Mouse (Mus musculus): ENCODE measurements at regions not wholly inside any gene's neighbourhood (a gene's known extent, or its start where the extent isn't known, plus 50 kb on each side); places are given as distances from the start of the nearest gene placed in this dataset.

GRCm38 (mm10) chr11:17630172-17630553 lies 323.5 kb downstream of the Etaa1 start:
- Histone ChIP-seq H3K36me3 (ENCODE audit: control insufficient read depth, insufficient read depth, low read length) (no peaks in the 10 kb centered on the region), H3K4me1 (ENCODE audit: control insufficient read depth, insufficient read depth, low read length) (no peaks in the 10 kb centered on the region), H3K9me3 (ENCODE audit: control insufficient read depth, low read length) (no peaks in the 10 kb centered on the region), H3K4me3 (ENCODE audit: low read depth, low read length) (no peak overlapping the region), H3K9ac (ENCODE audit: low read length) (no peak overlapping the region), H3K27ac (replicated peaks; ENCODE audit: low read depth, low read length) (no peak overlapping the region), H3K27me3 (ENCODE audit: control insufficient read depth, insufficient read depth, low read length) (no peaks in the 10 kb centered on the region), H3K4me2 (ENCODE audit: low read depth, severe bottlenecking) (no peak overlapping the region)
- DNase-seq (ENCODE audit: low spot score) (no peak), ATAC-seq (ENCODE audit: insufficient number of reproducible peaks, low FRiP score, low TSS enrichment, low read depth) (no peak)
- no CpG with 5 or more reads among the region's 1 CpGs for WGBS

DNA sequence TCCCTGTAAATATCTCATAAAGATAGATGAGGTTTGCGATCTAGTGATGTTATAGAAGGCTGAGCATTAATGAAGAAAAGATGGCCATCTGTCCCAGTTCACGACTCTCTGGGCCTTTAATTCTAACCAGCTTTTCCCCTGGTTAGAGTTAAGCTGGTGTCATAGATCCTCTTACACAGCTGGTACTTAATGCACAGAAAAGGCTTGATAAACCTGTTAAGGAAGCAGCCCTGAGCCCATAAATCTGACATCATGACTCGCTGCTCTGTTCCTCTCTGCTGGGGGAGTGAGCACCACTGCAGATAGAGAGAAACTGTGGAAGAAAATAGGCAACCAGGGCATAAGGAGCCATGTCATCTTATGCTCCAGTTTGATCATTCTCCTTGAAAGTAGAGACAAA lies 316.5 kb downstream of the Etaa1 start:
- WGBS = 8% methylated on average over 3 of the region's 3 CpGs
- Histone ChIP-seq H3K36me3 (ENCODE audit: control insufficient read depth, insufficient read depth, low read length) (no peaks in the 10 kb centered on the region), H3K4me2 (ENCODE audit: low read depth, severe bottlenecking) (no peak overlapping the region), H3K27ac (replicated peaks; ENCODE audit: low read depth, low read length) (no peak overlapping the region), H3K27me3 (ENCODE audit: control insufficient read depth, insufficient read depth, low read length) (no peaks in the 10 kb centered on the region), H3K9me3 (ENCODE audit: control insufficient read depth, low read length) (no peaks in the 10 kb centered on the region), H3K4me3 (ENCODE audit: low read depth, low read length) (no peak overlapping the region), H3K9ac (ENCODE audit: low read length) (no peak overlapping the region), H3K4me1 (ENCODE audit: control insufficient read depth, insufficient read depth, low read length) (no peaks in the 10 kb centered on the region)
- DNase-seq (ENCODE audit: low spot score) (no peak), ATAC-seq (ENCODE audit: insufficient number of reproducible peaks, low FRiP score, low TSS enrichment, low read depth) (no peak)

GRCm38 (mm10) chr11:17639922-17640321 lies 313.8 kb downstream of the Etaa1 start:
- no peak overlapping the region for H3K4me2 ChIP-seq (ENCODE audit: low read depth, severe bottlenecking)
- no peak overlapping the region for H3K27ac ChIP-seq (replicated peaks; ENCODE audit: low read depth, low read length)
- 74% methylated on average over 7 of the region's 7 CpGs for WGBS
- no peak overlapping the region for H3K4me3 ChIP-seq (ENCODE audit: low read depth, low read length)
- no peaks in the 10 kb centered on the region for H3K36me3 ChIP-seq (ENCODE audit: control insufficient read depth, insufficient read depth, low read length)
- H3K9me3 ChIP-seq (ENCODE audit: control insufficient read depth, low read length) = no peaks in the 10 kb centered on the region
- no peak for ATAC-seq (ENCODE audit: insufficient number of reproducible peaks, low FRiP score, low TSS enrichment, low read depth)
- H3K4me1 ChIP-seq (ENCODE audit: control insufficient read depth, insufficient read depth, low read length) = no peaks in the 10 kb centered on the region
- DNase-seq (ENCODE audit: low spot score) = no peak
- no peaks in the 10 kb centered on the region for H3K27me3 ChIP-seq (ENCODE audit: control insufficient read depth, insufficient read depth, low read length)
- H3K9ac ChIP-seq (ENCODE audit: low read length) = no peak overlapping the region

DNA sequence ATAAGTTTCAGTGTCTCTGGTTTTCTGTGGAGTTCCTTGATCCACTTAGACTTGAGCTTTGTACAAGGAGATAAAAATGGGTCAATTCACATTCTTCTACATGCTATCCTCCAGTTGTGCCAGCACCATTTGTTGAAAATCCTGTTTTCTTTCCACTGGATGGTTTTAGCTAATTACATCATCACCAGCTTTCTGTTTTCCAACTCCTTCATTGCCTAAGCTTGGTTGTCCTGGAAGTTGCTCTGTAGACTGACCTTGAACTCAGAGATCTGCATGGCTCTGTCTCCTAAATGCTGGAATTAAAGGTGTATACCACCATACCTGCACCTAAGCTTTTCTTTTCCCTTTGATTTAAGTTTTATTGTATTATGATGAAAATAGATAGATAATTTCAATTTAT lies 306.2 kb downstream of the Etaa1 start:
- H3K36me3 ChIP-seq (ENCODE audit: control insufficient read depth, insufficient read depth, low read length) = no peaks in the 10 kb centered on the region
- no peaks in the 10 kb centered on the region for H3K9me3 ChIP-seq (ENCODE audit: control insufficient read depth, low read length)
- no peak overlapping the region for H3K4me3 ChIP-seq (ENCODE audit: low read depth, low read length)
- no peak for ATAC-seq (ENCODE audit: insufficient number of reproducible peaks, low FRiP score, low TSS enrichment, low read depth)
- H3K4me2 ChIP-seq (ENCODE audit: low read depth, severe bottlenecking) = no peak overlapping the region
- H3K4me1 ChIP-seq (ENCODE audit: control insufficient read depth, insufficient read depth, low read length) = no peaks in the 10 kb centered on the region
- no peak overlapping the region for H3K9ac ChIP-seq (ENCODE audit: low read length)
- DNase-seq (ENCODE audit: low spot score) = no peak
- H3K27me3 ChIP-seq (ENCODE audit: control insufficient read depth, insufficient read depth, low read length) = no peaks in the 10 kb centered on the region
- H3K27ac ChIP-seq (replicated peaks; ENCODE audit: low read depth, low read length) = no peak overlapping the region

GRCm38 (mm10) chr11:17651389-17652156 lies 302.1 kb downstream of the Etaa1 start:
- no peak for ATAC-seq (ENCODE audit: insufficient number of reproducible peaks, low FRiP score, low TSS enrichment, low read depth)
- H3K36me3 ChIP-seq (ENCODE audit: control insufficient read depth, insufficient read depth, low read length) = no peaks in the 10 kb centered on the region
- H3K9me3 ChIP-seq (ENCODE audit: control insufficient read depth, low read length) = no peaks in the 10 kb centered on the region
- no peak overlapping the region for H3K4me2 ChIP-seq (ENCODE audit: low read depth, severe bottlenecking)
- no peaks in the 10 kb centered on the region for H3K27me3 ChIP-seq (ENCODE audit: control insufficient read depth, insufficient read depth, low read length)
- 76% methylated on average over 4 of the region's 4 CpGs for WGBS
- no peak for DNase-seq (ENCODE audit: low spot score)
- H3K9ac ChIP-seq (ENCODE audit: low read length) = no peak overlapping the region
- no peak overlapping the region for H3K27ac ChIP-seq (replicated peaks; ENCODE audit: low read depth, low read length)
- no peaks in the 10 kb centered on the region for H3K4me1 ChIP-seq (ENCODE audit: control insufficient read depth, insufficient read depth, low read length)
- H3K4me3 ChIP-seq (ENCODE audit: low read depth, low read length) = no peak overlapping the region

DNA sequence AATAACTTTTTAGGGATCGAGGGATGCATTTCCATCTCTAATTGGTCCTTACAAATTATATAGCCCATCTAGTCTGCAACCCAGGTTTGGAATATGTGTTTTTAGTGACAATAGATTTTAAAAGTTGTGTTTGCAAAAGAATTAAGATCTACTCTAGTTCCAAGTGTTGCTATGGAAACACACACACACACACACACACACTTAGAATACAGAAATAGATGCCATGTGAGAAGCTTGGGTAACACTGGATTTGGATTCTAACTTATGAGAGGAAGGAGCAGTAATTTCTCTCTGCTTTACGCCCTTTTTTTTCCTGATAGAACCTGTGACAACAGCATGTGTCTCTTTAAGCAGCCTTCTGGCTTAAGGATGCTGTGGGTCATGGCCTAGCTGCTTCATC lies 297.8 kb downstream of the Etaa1 start:
- Histone ChIP-seq H3K27me3 (ENCODE audit: control insufficient read depth, insufficient read depth, low read length) (no peaks in the 10 kb centered on the region), H3K9ac (ENCODE audit: low read length) (no peak overlapping the region), H3K4me3 (ENCODE audit: low read depth, low read length) (no peak overlapping the region), H3K27ac (replicated peaks; ENCODE audit: low read depth, low read length) (no peak overlapping the region), H3K4me2 (ENCODE audit: low read depth, severe bottlenecking) (no peak overlapping the region), H3K9me3 (ENCODE audit: control insufficient read depth, low read length) (no peaks in the 10 kb centered on the region), H3K4me1 (ENCODE audit: control insufficient read depth, insufficient read depth, low read length) (no peaks in the 10 kb centered on the region), H3K36me3 (ENCODE audit: control insufficient read depth, insufficient read depth, low read length) (no peaks in the 10 kb centered on the region)
- WGBS = 92% methylated on average over 2 of the region's 2 CpGs
- DNase-seq (ENCODE audit: low spot score) (no peak), ATAC-seq (ENCODE audit: insufficient number of reproducible peaks, low FRiP score, low TSS enrichment, low read depth) (no peak)

DNA sequence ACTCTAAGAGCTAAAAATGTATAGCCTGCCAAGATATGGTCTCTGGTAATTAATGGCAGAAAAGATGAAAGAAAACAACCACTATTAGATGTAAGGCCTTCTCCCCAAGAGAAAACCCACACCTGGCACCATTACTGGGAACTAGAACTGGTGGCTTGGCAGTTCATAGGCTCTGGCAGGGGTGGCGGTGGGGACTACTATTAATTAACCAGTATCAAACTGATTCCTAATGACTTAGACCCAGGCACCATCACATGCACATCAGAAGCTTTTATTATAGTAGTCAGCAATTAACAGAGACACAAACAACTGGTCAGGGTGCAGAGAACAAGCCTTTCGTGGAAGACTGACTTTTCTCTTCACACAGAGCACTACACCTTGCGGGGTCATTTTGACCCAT lies 296.0 kb downstream of the Etaa1 start:
- H3K36me3 ChIP-seq (ENCODE audit: control insufficient read depth, insufficient read depth, low read length) = no peaks in the 10 kb centered on the region
- H3K27ac ChIP-seq (replicated peaks; ENCODE audit: low read depth, low read length) = no peak overlapping the region
- H3K9ac ChIP-seq (ENCODE audit: low read length) = no peak overlapping the region
- DNase-seq (ENCODE audit: low spot score) = no peak
- H3K4me1 ChIP-seq (ENCODE audit: control insufficient read depth, insufficient read depth, low read length) = no peaks in the 10 kb centered on the region
- no peak overlapping the region for H3K4me2 ChIP-seq (ENCODE audit: low read depth, severe bottlenecking)
- no peaks in the 10 kb centered on the region for H3K27me3 ChIP-seq (ENCODE audit: control insufficient read depth, insufficient read depth, low read length)
- no peak for ATAC-seq (ENCODE audit: insufficient number of reproducible peaks, low FRiP score, low TSS enrichment, low read depth)
- WGBS = 85% methylated on average over 3 of the region's 3 CpGs
- H3K4me3 ChIP-seq (ENCODE audit: low read depth, low read length) = no peak overlapping the region
- no peaks in the 10 kb centered on the region for H3K9me3 ChIP-seq (ENCODE audit: control insufficient read depth, low read length)

GRCm38 (mm10) chr11:17658289-17658688 lies 295.4 kb downstream of the Etaa1 start:
- ATAC-seq (ENCODE audit: insufficient number of reproducible peaks, low FRiP score, low TSS enrichment, low read depth) (no peak), DNase-seq (ENCODE audit: low spot score) (no peak)
- H3K4me3 ChIP-seq (ENCODE audit: low read depth, low read length) = no peak overlapping the region
- no peak overlapping the region for H3K9ac ChIP-seq (ENCODE audit: low read length)
- 84% methylated on average over 3 of the region's 3 CpGs for whole genome bisulfite sequencing
- no peaks in the 10 kb centered on the region for H3K36me3 ChIP-seq (ENCODE audit: control insufficient read depth, insufficient read depth, low read length)
- H3K4me2 ChIP-seq (ENCODE audit: low read depth, severe bottlenecking) = no peak overlapping the region
- no peaks in the 10 kb centered on the region for H3K27me3 ChIP-seq (ENCODE audit: control insufficient read depth, insufficient read depth, low read length)
- H3K9me3 ChIP-seq (ENCODE audit: control insufficient read depth, low read length) = no peaks in the 10 kb centered on the region
- no peaks in the 10 kb centered on the region for H3K4me1 ChIP-seq (ENCODE audit: control insufficient read depth, insufficient read depth, low read length)
- no peak overlapping the region for H3K27ac ChIP-seq (replicated peaks; ENCODE audit: low read depth, low read length)

- H3K4me1 ChIP-seq (ENCODE audit: control insufficient read depth, insufficient read depth, low read length) = no peaks in the 10 kb centered on the region
- DNase-seq (ENCODE audit: low spot score) (no peak), ATAC-seq (ENCODE audit: insufficient number of reproducible peaks, low FRiP score, low TSS enrichment, low read depth) (no peak)
- no peak overlapping the region for H3K27ac ChIP-seq (replicated peaks; ENCODE audit: low read depth, low read length)
- H3K9ac ChIP-seq (ENCODE audit: low read length) = no peak overlapping the region
- H3K4me2 ChIP-seq (ENCODE audit: low read depth, severe bottlenecking) = no peak overlapping the region
- H3K9me3 ChIP-seq (ENCODE audit: control insufficient read depth, low read length) = no peaks in the 10 kb centered on the region
- no peaks in the 10 kb centered on the region for H3K36me3 ChIP-seq (ENCODE audit: control insufficient read depth, insufficient read depth, low read length)
- H3K4me3 ChIP-seq (ENCODE audit: low read depth, low read length) = no peak overlapping the region
- no peaks in the 10 kb centered on the region for H3K27me3 ChIP-seq (ENCODE audit: control insufficient read depth, insufficient read depth, low read length)
- 90% methylated on average over 4 of the region's 4 CpGs for whole genome bisulfite sequencing
Observed at GRCm38 (mm10) chr11:17658717-17659116, 295.0 kb downstream of the Etaa1 start.
